Mouse (Mus musculus): ENCODE measurements around the gene Bcl2l13.
A peak's percentile ranks its signal among the peaks of the same experiment; 100 is the strongest.

Bcl2l13 gene

DNA sequence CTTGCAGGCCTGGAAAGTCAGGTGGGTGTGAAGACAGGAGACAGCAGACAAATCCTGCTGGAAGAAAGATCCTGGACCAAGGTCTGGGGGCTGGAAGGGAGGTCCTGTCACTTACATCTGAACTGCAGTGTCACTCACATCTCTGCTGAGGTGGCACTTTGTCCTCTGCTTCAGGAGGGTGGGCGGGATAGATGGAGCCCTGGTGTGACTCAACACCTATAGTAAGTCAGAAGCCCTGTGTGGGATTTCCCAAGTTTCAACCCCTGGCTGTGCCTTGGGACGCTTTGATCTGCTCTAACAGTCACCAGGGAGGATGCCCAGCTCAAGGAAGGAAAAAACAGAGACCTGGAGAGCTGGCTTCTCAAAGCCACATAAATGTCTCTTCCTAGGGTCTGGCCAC lies 90.9 kb downstream of the Bcl2l13 start:
- no peak for DNase-seq (ENCODE audit: extremely low read depth, low read depth, low spot score)

DNA sequence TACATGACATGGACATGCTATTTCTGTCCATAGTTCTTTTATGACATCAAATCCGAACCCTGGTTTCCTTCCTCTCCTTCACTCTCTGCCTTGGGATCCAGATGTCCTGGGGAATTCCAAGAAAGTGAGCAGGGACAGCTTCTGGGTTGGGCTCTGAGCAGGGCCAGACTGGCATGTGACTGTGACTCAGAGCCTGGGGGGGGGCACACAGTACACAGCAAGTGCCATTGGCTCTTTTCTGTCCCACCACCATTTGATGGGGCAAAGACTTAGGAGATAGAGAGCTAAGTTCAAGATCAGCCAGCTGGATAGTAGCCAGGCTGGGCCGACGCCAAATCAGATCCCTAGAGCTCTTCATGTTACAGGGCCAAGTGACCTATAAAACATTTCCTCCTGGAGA lies 91.8 kb downstream of the Bcl2l13 start:
- peak; percentile 47 for DNase-seq (ENCODE audit: extremely low read depth, low read depth, low spot score)

DNA sequence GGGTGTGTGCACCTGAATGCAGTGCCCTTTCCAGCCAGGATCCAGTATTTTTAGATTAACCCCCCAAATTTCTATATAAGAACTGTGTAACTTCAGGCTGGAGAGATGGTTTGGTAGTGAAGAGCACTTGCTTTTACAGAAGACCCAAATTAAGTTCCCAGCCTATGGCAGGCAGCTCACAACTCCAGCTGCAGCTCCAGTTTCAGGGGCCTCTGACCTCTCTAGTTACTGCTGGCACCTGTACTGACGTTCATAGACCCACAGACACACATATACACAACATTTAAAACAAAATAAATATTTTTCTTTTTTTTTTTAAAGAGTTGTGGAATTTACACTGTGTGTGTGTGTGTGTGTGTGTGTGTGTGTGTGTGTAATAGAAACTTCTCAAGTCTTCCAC lies 93.4 kb downstream of the Bcl2l13 start:
- DNase-seq (ENCODE audit: extremely low read depth, low read depth, low spot score) = no peak

DNA sequence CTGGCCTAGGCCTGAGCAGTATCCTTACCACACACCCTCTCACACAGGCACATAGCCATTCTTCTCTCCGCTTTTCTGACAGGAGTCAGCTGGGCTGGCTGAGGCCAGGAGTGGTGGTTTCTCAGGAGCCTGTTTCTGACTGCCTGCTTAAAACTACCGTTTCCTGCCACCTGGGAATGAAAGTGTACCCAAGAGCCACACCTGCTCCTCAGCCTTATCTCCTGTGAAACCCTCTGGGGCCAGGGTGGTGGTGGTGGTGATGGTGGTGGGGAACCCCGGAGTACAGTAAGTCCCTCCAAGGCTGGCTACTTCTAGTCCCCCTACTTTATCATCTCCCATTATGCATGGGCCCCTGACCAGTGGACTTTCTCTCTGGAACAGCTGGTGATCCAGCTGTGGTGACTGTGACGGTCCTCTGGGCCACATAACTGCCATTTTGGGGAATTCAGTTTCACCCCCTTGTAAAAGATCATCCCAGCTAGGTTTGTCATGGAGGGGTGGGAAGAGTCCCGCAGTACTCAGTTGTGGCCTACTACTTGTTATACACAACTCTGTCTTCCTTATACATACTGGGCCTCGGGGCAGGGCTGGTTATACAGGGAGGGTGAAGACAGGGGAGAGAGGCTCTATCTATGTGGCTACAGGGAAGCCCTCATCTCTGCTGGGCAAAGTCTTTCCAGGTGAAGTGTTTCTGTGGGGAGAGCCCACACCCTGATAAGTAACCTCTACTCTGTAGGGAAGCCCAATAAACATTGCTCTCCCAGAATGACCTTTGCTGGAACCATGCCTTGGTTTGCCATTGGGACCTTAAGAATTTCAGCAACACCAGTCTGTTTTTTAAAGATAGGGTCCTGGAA lies 94.7 kb downstream of the Bcl2l13 start:
- no peak for DNase-seq (ENCODE audit: extremely low read depth, low read depth, low spot score)

DNA sequence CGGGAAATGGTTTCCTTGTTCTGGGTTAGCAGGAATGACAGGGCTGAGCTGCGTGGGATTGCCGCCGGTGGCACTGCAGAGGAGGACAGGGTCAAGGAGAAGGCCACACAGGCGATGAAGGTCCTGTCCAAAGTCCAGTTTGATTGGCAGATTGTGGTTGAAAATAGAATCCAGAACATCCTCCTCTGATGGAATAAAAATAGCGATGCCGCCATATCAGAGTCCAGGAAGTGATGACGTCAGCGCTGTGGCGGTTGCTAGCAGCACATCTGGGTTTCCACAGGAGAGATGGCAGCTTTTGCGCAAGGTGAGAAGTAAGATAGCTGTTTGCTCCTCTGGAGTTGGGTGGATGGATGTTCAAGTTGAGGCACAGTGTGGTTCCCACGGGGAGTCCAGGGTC lies 96.6 kb downstream of the Bcl2l13 start:
- DNase-seq (ENCODE audit: extremely low read depth, low read depth, low spot score) = no peak

DNA sequence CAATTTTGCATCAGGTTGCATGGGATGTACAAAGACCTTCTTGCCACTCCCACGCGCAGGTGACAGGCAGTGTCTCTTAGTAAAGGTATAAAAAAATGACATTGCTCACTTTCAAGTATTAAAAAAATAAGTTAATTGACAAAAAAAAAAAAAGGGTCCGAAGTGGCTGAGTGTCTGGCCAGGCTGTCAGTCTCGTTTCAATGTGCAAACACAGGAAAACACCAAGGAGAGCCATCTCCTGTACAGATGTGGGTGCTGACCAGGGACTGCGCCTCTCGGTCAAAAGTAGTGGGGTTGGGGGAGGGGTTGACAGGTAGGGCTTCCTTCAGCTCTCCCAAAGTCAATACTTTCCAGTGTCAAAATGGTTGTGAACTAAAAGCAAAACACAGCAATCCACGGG lies 97.7 kb downstream of the Bcl2l13 start:
- no peak for DNase-seq (ENCODE audit: extremely low read depth, low read depth, low spot score)

DNA sequence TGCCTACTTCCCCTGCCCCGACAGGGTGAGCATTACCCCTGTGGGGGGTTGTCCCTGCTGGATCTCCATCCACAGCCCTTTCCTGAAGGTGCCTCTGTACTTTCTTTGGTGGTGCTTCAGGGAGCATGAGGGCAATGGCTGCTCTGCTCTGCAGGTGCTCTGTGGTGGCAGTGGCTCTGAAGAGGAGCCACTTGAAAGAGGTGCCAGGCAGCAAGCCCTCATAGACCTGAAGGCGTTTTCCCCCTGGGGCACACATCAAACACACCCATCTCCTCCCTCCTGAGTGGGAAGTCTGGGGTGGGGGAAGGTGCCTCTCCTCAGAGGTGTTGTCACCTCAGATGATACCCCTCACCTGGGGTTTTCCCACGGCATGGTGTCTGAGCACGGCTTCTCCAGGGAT lies 98.2 kb downstream of the Bcl2l13 start:
- no peak for DNase-seq (ENCODE audit: extremely low read depth, low read depth, low spot score)

DNA sequence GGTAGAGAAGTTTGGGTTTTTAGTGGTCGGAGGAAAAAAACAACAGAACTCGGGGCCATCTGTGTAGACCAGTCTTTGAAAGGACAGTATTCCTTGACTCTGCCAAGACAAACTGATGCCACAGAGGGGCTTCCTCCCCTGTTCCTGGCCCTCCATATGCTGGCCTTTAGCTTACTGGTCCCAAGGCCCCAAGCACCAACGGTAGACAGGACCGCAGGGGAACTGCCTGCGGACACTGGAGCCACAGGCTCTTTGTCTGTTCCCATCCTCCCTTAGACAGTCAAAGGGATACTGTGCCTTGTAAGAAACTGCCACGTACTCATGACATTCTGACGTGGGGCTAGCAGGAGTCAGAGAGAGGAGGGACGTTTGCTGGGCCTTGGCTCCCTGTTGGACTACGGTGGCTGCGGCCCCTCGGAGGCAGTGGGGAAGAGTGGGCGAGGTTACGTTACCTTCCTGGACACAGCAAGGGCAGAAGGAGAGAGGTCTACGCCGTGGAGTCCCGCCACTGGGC lies 101.1 kb downstream of the Bcl2l13 start:
- no peak for DNase-seq (ENCODE audit: extremely low read depth, low read depth, low spot score)

DNA sequence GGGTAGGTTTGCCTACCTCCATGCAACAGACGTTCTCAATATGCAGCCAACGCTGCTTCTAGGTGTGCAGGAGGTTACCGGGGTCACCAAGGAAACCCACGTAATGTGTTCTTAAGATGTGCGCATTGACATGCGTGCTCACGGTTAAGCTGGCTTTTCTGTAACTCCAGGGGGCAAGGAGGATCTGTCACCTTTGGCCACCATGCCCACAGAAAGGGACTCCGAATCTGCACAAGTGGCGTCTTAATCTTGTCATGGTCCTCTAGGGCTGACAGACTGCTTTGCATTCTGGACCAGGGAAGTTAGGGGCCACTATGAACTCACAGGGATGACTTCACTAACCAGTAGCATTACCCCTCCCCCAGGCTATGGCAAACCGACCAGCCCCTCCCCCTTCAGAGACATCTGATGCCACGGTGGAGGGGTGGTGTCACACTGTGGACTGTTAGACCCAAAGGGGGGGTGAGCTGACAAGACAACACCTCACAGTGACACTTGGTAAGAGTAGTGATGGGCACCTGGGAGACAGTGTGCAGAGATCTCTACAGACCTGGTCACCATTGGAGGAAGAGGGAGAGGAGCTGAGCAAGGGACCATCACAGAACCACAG lies 102.1 kb downstream of the Bcl2l13 start:
- DNase-seq (ENCODE audit: extremely low read depth, low read depth, low spot score) = no peak

DNA sequence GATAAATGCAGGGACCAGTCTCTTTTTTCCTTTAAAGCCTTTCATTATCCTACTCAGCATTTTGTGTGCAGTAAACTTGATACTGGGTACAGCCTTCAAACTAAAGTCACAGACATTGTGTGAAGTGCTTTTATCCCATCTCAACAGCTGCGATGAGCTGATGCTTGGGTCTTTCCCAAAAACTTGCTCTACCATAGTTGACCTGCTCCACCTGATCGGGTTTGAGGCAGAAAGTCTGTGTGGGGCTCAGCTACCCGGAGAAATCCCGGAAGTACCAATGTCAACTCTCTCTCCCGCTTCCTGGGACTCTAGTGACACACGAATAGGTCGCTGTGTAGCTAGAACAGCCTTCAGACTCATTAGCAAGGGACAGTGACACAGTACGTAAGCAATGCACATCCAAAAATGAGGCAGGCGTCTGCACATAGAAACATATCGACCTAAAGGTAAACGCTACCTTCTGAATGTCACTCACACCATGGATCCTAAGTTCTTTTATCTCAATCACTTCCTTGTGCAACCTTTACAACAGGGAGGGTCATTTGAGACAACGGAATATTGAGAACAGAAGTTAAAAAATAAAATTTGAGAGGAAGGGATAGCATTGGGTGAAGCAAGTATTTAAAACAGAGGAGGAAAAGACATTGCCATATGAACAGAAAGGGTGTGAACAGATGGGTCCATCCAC lies 102.9 kb downstream of the Bcl2l13 start:
- DNase-seq (ENCODE audit: extremely low read depth, low read depth, low spot score) = no peak

DNA sequence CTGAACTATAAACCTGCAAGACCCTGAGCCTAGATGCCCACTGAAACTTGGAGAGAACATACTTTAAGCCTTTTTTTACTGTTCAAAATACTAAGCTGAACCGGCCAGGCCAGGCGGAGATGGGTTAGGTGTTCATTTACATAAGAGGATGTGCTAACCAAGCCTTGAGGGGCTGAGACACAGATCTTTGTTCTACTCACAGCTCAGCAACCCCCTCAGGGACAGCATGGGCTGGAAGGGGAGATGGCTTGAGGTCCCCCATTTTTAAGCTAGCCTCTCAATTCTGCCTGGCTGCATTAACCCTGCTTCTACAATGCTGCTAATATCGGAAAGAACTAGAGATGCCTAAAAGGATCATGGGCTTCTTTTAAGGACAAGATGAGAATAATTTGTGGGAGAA lies 103.8 kb downstream of the Bcl2l13 start:
- no peak for DNase-seq (ENCODE audit: extremely low read depth, low read depth, low spot score)

DNA sequence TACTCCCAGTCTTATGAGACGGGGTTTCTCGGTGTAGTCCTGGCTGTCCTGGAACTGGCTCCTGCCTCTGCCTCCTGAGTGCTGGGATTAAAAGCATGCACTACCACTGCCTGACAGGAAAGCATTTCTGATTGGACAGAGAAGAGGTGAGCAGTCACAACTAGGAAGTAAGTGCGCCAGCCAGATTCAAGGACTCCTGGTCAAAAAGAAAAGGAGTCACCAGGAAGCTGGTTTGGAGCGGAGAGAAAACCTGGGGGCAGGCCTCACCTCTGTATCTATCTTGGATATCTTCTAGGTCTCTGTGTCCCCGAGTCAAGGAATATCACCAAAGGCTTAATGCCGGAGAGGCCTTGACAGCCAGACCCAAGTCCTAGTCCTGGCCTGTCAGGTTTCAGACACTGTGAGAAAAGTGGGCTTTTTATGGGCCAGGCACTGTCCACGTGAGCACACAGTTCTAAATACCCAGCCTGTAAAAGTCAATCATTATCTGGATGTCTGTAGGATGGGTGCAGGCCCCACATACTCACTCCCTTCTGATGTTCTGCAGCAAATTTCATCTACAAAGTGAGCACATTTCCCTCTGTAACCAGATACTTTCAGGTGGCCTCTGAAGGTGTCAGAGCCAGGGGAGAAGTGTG lies 104.6 kb downstream of the Bcl2l13 start:
- DNase-seq (ENCODE audit: extremely low read depth, low read depth, low spot score) = no peak

DNA sequence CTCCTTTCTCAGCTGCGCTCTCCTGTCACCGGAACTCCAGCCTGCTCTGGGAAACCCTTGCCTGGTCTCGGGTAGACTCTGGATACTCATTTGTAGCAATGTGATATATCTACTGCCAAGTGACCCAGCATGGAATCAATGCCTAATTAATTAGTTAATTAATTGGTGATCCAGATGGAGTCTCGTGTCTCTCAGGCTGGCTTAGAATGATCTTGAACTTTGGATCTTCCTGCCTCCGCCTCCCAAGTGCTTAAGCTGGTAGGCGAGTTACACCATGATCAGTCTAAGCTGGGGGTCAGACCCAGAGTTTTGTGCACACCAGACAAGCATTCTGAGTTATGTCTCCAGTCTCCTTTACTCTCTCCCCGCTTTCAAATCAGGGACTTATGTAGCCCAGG lies 105.1 kb downstream of the Bcl2l13 start:
- DNase-seq (ENCODE audit: extremely low read depth, low read depth, low spot score) = no peak

DNA sequence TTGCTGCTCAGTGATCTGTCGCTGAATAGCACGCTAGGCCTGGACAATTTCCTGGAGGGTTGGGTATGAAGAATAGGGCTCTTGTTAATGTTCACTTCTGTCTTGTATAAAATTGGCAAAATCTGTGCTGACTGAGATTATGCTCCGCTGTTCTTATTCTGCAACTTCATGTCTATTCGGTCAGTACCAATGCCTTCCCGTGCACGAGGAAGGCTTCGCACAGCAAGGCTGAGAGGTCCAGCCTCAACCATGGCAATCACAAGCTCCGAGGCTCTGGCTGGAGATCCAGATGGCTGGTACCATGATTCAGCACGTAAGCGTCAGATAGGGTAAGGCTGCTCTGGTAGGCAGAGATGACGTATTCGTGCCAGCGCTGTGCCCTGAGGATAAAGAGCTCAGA lies 105.6 kb downstream of the Bcl2l13 start:
- DNase-seq (ENCODE audit: extremely low read depth, low read depth, low spot score) = no peak
